ENCODE assay signal across 8 mouse cellular contexts in genomic region chr6:54817266-54817767, GRCm38 (mm10). TPM values are rescaled to one million over a fixed set of nuclear protein-coding genes. Genes with fewer than 3 reads are reported as not detected.
DNase-seq lines count a peak whose midpoint lies in the region; ATAC-seq and TF ChIP-seq lines count a peak whose summit lies in the region.

No protein-coding gene starts in this region.

- peak in 1 of 2 experiments; percentile 6; a peak in 1 of 4 replicates for TF ChIP-seq EP300 in MEL (IDR thresholded peaks at IDR 0.05; ENCODE audit: low read depth in 1 of 2, low read length in 2 of 2)

- peaks cover 40% of the 10 kb centered on the region for H3K79me2 ChIP-seq in MEL (ENCODE audit: control insufficient read depth, insufficient read depth, low read length, poor library complexity)

- H3K4me1 ChIP-seq in MEL (ENCODE audit: control insufficient read depth in 1 of 2, insufficient read depth in 2 of 2, low read length in 2 of 2), result peaks cover 9% of the 10 kb centered on the region in 2 experiments
- H3K4me1 ChIP-seq in forebrain, embryonic 12.5 days, result peaks cover 26% of the 10 kb centered on the region

- DNase-seq in MEL (ENCODE audit: low read depth, low spot score), result peak; percentile 93
- DNase-seq in c-Kit-positive CD71-positive TER-119-positive erythroid progenitor cells, embryonic 14.5 days (ENCODE audit: low spot score), result peak; percentile 60
- DNase-seq in heart, postnatal 14 days, result peak; percentile 60 to 65
- peak; percentile 58 to 75 for DNase-seq in kidney, postnatal 4 days
- peak; percentile 77 for DNase-seq in lung, postnatal 10 days
- peak; percentile 26 for DNase-seq in ovary, postnatal 10 days (ENCODE audit: low spot score)
- DNase-seq in thymus, postnatal 14 days, result peak; percentile 74

- TF ChIP-seq RAD21 in MEL (IDR thresholded peaks at IDR 0.05; ENCODE audit: low read depth, low read length), result no peak

- no peak for TF ChIP-seq CTCF in MEL (IDR thresholded peaks at IDR 0.05 in 2 of 3, conservative IDR thresholded peaks at IDR 0.05 in 1 of 3; ENCODE audit: control insufficient read depth in 1 of 3, insufficient read depth in 1 of 3, low read depth in 2 of 3, low read length in 3 of 3, poor library complexity in 1 of 3, severe bottlenecking in 1 of 3)

- no peaks in the 10 kb centered on the region for H3K9me3 ChIP-seq in MEL (replicated peaks; ENCODE audit: insufficient read depth, low read length)
- H3K9me3 ChIP-seq in forebrain, embryonic 12.5 days, result no peaks in the 10 kb centered on the region

- H3K4me2 ChIP-seq in forebrain, embryonic 12.5 days, result peak overlapping the region; percentile 68

- intact Hi-C loops in heart, postnatal 14 days (cut with DNase I), result loop anchor here (5.0 kb wide), 6 partner anchors 35 to 220 kb away; partner anchors contain the start of genes Fkbp14, Ggct, Nod1 and Plekha8

- no peaks in the 10 kb centered on the region for H3K27me3 ChIP-seq in MEL (ENCODE audit: control insufficient read depth in 1 of 2, insufficient read depth in 2 of 2, low read length in 2 of 2)
- H3K27me3 ChIP-seq in forebrain, embryonic 12.5 days, result no peaks in the 10 kb centered on the region; the same call in 1 of the 2 replicates

- under 1% methylated on average over 30 of the region's 39 CpGs for WGBS in forebrain, embryonic 12.5 days

- H3K9ac ChIP-seq in MEL (ENCODE audit: control insufficient read depth, low read depth, low read length, poor library complexity, severe bottlenecking), result peak overlapping the region; percentile 87
- H3K9ac ChIP-seq in forebrain, embryonic 12.5 days, result peak overlapping the region; percentile 90

- H3K36me3 ChIP-seq in MEL (ENCODE audit: control insufficient read depth in 1 of 2, insufficient read depth in 2 of 2, low read length in 2 of 2), result peaks cover 0 to 23% of the 10 kb centered on the region in 2 experiments; a peak in 2 of 4 replicates
- no peaks in the 10 kb centered on the region for H3K36me3 ChIP-seq in forebrain, embryonic 12.5 days (replicated peaks)

- H3K4me3 ChIP-seq in MEL (ENCODE audit: control insufficient read depth in 1 of 2, insufficient read depth in 1 of 2, low read depth in 2 of 2, low read length in 2 of 2), result peak overlapping the region; percentile 79 to 83
- H3K4me3 ChIP-seq in forebrain, embryonic 12.5 days (replicated peaks), result peak overlapping the region; percentile 87

- peak overlapping the region; percentile 98 for H3K27ac ChIP-seq in MEL (ENCODE audit: control insufficient read depth, low read depth, low read length)
- H3K27ac ChIP-seq in forebrain, embryonic 12.5 days, result peak overlapping the region; percentile 99

- peak; percentile 47 for ATAC-seq in forebrain, embryonic 12.5 days (ENCODE audit: low FRiP score)

- TF ChIP-seq POLR2A in MEL (IDR thresholded peaks at IDR 0.05; ENCODE audit: control insufficient read depth in 1 of 2, insufficient read depth in 1 of 2, low read depth in 1 of 2, low read length in 2 of 2, poor library complexity in 1 of 2), result peak in 1 of 2 experiments; percentile 84; a peak in 2 of 4 replicates

TF ChIP-seq in MEL, 35 proteins besides CTCF, POLR2A, EP300 and RAD21:
- TF ChIP-seq KAT2A (conservative IDR thresholded peaks at IDR 0.05; ENCODE audit: low read depth, low read length) (no peak), ZKSCAN1 (IDR thresholded peaks at IDR 0.05; ENCODE audit: low read depth, low read length) (no peak), SIN3A (IDR thresholded peaks at IDR 0.05; ENCODE audit: low read length) (peak; percentile 97), BHLHE40 (IDR thresholded peaks at IDR 0.05; ENCODE audit: borderline replicate concordance, low read depth, low read length) (peak; percentile 87), NELFE (IDR thresholded peaks at IDR 0.05; ENCODE audit: low read depth, low read length) (peak; percentile 64), MAX (IDR thresholded peaks at IDR 0.05; ENCODE audit: low read length) (peak; percentile 90), HCFC1 (IDR thresholded peaks at IDR 0.05; ENCODE audit: low read depth, low read length) (no peak), ZMIZ1 (IDR thresholded peaks at IDR 0.05; ENCODE audit: low read depth, low read length) (0 out of 2 replicates have a peak, but pooled peaks have one; percentile 29), TCF12 (IDR thresholded peaks at IDR 0.05; ENCODE audit: low read depth, low read length) (0 out of 2 replicates have a peak, but pooled peaks have one; percentile 18), POLR2AphosphoS5 (IDR thresholded peaks at IDR 0.05; ENCODE audit: borderline replicate concordance, low read depth, low read length) (peak; percentile 53; the same call in 1 of the 2 replicates), TBP (IDR thresholded peaks at IDR 0.05; ENCODE audit: low read depth, low read length) (peak; percentile 92), USF1 (IDR thresholded peaks at IDR 0.05; ENCODE audit: low read depth, low read length) (peak; percentile 54; the same call in 1 of the 2 replicates), MXI1 (IDR thresholded peaks at IDR 0.05; ENCODE audit: low read depth, low read length) (peak; percentile 99), POLR2AphosphoS2 (IDR thresholded peaks at IDR 0.05; ENCODE audit: low read length) (peak; percentile 66; the same call in 1 of the 2 replicates), RCOR1 (IDR thresholded peaks at IDR 0.05; ENCODE audit: low read depth, low read length) (no peak), ZC3H11A (IDR thresholded peaks at IDR 0.05; ENCODE audit: low read depth, low read length) (no peak), ELF1 (IDR thresholded peaks at IDR 0.05; ENCODE audit: low read depth, low read length) (peak; percentile 75), UBTF (IDR thresholded peaks at IDR 0.05; ENCODE audit: borderline replicate concordance, insufficient read depth, low read depth, low read length) (no peak), GABPA (IDR thresholded peaks at IDR 0.05; ENCODE audit: low read depth, low read length) (no peak), ETS1 (IDR thresholded peaks at IDR 0.05; ENCODE audit: low read depth, low read length) (peak; percentile 58; the same call in 1 of the 2 replicates), MYC (IDR thresholded peaks at IDR 0.05; ENCODE audit: low read depth, low read length) (peak; percentile 94; the same call in 1 of the 2 replicates)

RNA-seq across cellular contexts. Expression of gene Znrf2, which starts 0.6 kb away (rescaled TPM):
- total RNA-seq in MEL (2012; rRNA removed), result 21.3 and 24.2 TPM in 2 replicates
- 10 to 100 TPM in 1 of 2 experiments, not detected in 1; 16.1 TPM for polyA plus RNA-seq in MEL (2012; ENCODE audit: insufficient read depth in 1 of 2, insufficient read length in 2 of 2, low read depth in 1 of 2, low replicate concordance in 2 of 2, missing spikeins in 1 of 2)
- 5.4 and 5.6 TPM in 2 replicates for polyA plus RNA-seq in forebrain, embryonic 12.5 days (2016; fragmentation: Nextera tagmentation; extraction: Ambion mirVana)
- total RNA-seq in heart, postnatal 14 days (2021), result 10 to 100 TPM; 17.3 to 18.4 TPM

Comparison
In these comparisons a context has a peak if more than half of its experiments do, and no peak if none do; other contexts are left out.
1. Peak in every context shown above with its lines: DNase-seq, ATAC-seq, H3K4me3 ChIP-seq and H3K27ac ChIP-seq.
2. DNase-seq: peak in every context shown above with its lines; median percentile 93 in MEL; 77 in lung, postnatal 10 days; 74 in thymus, postnatal 14 days; 66 in kidney, postnatal 4 days; 62 in heart, postnatal 14 days; 60 in c-Kit-positive CD71-positive TER-119-positive erythroid progenitor cells, embryonic 14.5 days; 26 in ovary, postnatal 10 days.